Mouse (Mus musculus) liver, embryonic 15.5 days (tissue): ENCODE measurements around the gene Hirip3. TPM values are rescaled to one million over a fixed set of nuclear protein-coding genes. Genes with fewer than 3 reads are reported as not detected.

ENCODE experiments used
- ATAC-seq: fragments of 200-750 bp; cut with Nextera tagmentation; 2 replicates; pipeline ENCODE4 v1.8.0; 2017; ENCODE audit warnings: moderate number of reproducible peaks, mild to moderate bottlenecking, moderate library complexity; ENCODE audit not compliant: insufficient read depth
- H3K27ac ChIP-seq: fragments of 300-500 bp; sonication (generic); replicated peaks from 2 replicates; pipeline ENCODE4 v1.5.1; 2015; ENCODE audit warnings: mild to moderate bottlenecking, inconsistent platforms
- H3K27me3 ChIP-seq: fragments of 300-500 bp; sonication (generic); 2 replicates; pipeline ENCODE4 v1.6.1; 2015; ENCODE audit warnings: mild to moderate bottlenecking, inconsistent platforms
- H3K36me3 ChIP-seq: fragments of 300-500 bp; sonication (generic); replicated peaks from 2 replicates; pipeline ENCODE4 v1.6.1; 2015; ENCODE audit warnings: moderate library complexity, mild to moderate bottlenecking, inconsistent platforms
- H3K4me1 ChIP-seq: fragments of 300-500 bp; sonication (generic); replicated peaks from 2 replicates; pipeline ENCODE4 v1.6.1; 2015; ENCODE audit warnings: inconsistent platforms
- H3K4me2 ChIP-seq: fragments of 300-500 bp; sonication (generic); 2 replicates; pipeline ENCODE4 v1.6.1; 2015; ENCODE audit warnings: moderate library complexity, mild to moderate bottlenecking, inconsistent platforms
- H3K4me3 ChIP-seq: fragments of 300-500 bp; sonication (generic); replicated peaks from 2 replicates; pipeline ENCODE4 v1.5.1; 2015; ENCODE audit warnings: mild to moderate bottlenecking, inconsistent platforms
- H3K9ac ChIP-seq: fragments of 300-500 bp; sonication (generic); 2 replicates; pipeline ENCODE4 v1.6.1; 2015; ENCODE audit warnings: moderate library complexity, mild to moderate bottlenecking, inconsistent platforms
- H3K9me3 ChIP-seq: fragments of 300-500 bp; sonication (generic); replicated peaks from 2 replicates; pipeline ENCODE4 v1.6.1; 2016; ENCODE audit warnings: inconsistent platforms
- WGBS: fragments of 180-500 bp; shearing (Covaris S2); methylation state at CpG from one replicate; pipeline ENCODE4 v1.1.7; 2015; ENCODE audit warnings: mixed read lengths; ENCODE audit not compliant: insufficient replicate concordance; 5-methylcytosine and 5-hydroxymethylcytosine counted together
- polyA plus RNA-seq: library from polyadenylated mRNA; unstranded; fragments of >200 nt; fragmentation: Nextera tagmentation; extraction: Ambion mirVana; gene quantifications from 2 replicates; pipeline ENCODE4 v1.2.1, GENCODE M21; 2015

Gene Hirip3
- polyA plus RNA-seq, 1 experiment from 2014 or later: 8.6 TPM

DNA sequence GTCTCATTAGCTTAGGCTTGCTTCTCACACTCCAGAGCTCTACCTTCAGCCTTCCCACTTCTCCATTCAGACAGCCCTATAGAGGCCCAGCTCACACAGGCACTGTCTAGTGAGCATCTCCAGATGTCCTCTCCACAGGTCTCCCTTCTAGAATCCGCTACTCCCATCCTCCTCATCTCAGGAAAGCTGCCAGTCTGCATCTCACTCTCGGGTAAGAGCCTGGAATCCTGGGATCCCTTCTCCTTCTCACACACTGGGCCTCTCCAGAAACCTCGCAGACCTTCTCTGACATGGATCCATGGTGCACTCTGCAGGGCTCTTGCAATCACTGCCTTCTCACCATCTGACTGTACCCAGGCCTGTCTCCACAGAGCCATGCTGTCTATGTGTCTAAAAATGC, 6.1 kb upstream of the Hirip3 start:
- peaks cover 5% of the 10 kb centered on the region; the same call in 1 of the 2 replicates for H3K27me3 ChIP-seq
- peaks cover 85% of the 10 kb centered on the region for H3K36me3 ChIP-seq
- 75% methylated on average over 3 of the region's 3 CpGs for WGBS
- no peaks in the 10 kb centered on the region for H3K9me3 ChIP-seq
- no peak overlapping the region for H3K4me3 ChIP-seq
- no peak overlapping the region for H3K4me2 ChIP-seq
- H3K9ac ChIP-seq: no peak overlapping the region
- H3K27ac ChIP-seq: no peak overlapping the region
- peaks cover 9% of the 10 kb centered on the region for H3K4me1 ChIP-seq
- ATAC-seq: no peak

DNA sequence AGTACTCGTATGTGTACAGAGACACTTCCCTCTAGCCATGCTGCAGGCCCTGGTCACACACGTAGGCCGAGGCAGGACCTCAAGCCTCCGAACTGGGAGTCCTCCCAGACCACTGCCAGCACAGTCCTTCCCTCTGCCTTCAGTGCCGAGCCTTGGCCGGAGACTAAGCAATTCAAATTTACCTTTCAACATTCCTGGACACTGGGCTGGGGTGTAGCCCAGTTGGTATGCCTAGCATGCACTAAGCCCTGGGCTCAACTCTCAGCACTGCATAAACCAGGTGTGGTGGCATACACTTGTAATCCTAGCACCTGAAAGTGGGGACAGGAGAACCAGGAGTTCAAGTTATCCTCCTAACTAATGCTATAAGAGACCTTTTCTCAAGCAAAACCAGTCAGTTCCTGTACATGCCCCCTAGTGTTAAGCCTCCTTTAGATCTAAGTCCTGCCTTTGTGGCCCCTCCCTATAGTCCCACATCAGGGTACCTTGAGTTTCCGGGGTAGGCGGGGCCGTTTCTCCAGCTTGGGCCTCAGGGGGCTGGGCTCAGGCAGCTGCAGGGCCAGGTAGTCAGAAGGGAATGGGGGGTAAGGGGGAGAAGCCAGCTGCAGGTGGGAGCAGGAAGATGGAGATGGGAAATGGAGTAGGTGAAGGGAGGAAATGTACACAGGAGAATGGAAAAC, 4.9 kb upstream of the Hirip3 start:
- H3K36me3 ChIP-seq: peaks cover 82% of the 10 kb centered on the region
- ATAC-seq: no peak
- H3K4me3 ChIP-seq: no peak overlapping the region
- no peak overlapping the region for H3K9ac ChIP-seq
- no peaks in the 10 kb centered on the region for H3K9me3 ChIP-seq
- 76% methylated on average over 9 of the region's 9 CpGs for WGBS
- H3K27ac ChIP-seq: no peak overlapping the region
- H3K4me2 ChIP-seq: no peak overlapping the region
- peaks cover 18% of the 10 kb centered on the region for H3K4me1 ChIP-seq
- no peaks in the 10 kb centered on the region for H3K27me3 ChIP-seq

GRCm38 (mm10) chr7:126860987-126861386, 785 bp upstream of the Hirip3 start:
- Histone ChIP-seq H3K36me3 (peaks cover 64% of the 10 kb centered on the region), H3K9me3 (no peaks in the 10 kb centered on the region), H3K27ac (peak overlapping the region; percentile 65), H3K4me1 (peaks cover 44% of the 10 kb centered on the region), H3K27me3 (no peaks in the 10 kb centered on the region), H3K4me3 (peak overlapping the region; percentile 74), H3K4me2 (peak overlapping the region; percentile 97), H3K9ac (peak overlapping the region; percentile 75)
- 26% methylated on average over 5 of the region's 5 CpGs for WGBS
- no peak for ATAC-seq

DNA sequence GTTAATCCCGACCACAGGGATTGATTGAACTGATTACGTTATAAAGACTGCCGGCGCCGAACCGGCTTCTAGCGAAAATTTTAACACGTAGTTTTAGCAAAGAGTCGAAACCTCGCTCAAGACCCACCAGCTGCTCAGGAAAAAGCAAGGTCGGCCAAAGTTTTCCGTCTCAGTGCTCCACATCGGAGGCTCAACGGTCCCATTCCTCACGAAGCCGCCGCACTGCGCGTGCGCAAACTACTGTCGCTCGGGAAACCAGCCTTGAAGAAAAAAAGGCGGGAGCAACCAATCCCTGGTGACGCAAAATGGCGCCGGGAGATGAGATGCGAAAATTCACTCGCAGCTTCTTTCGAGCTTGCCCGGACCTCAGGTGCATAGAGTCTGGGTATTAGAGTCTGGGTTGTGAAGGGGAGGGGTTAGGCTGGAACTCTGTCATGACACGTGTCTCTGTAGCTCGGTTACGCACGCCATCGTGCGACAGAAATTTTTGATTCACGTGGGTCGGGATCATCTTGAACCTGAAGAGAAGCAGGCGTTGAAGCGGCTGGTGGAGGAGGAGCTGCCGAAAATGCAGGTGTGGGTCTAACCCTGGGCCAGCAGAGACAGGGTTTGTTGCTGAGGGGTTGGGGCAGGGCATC, 494 bp downstream of the Hirip3 start, which contains the start of gene Ino80e:
TSS of gene Ino80e (minus strand) at position 231 of the 638 bp plus-strand sequence.
- H3K27me3 ChIP-seq: no peaks in the 10 kb centered on the region
- peak within 1 kb of the TSS; percentile 74 for H3K4me3 ChIP-seq
- H3K9ac ChIP-seq: peak within 1 kb of the TSS; percentile 75
- under 1% methylated on average over 41 of the region's 41 CpGs for WGBS
- H3K4me2 ChIP-seq: peak within 1 kb of the TSS; percentile 97
- H3K4me1 ChIP-seq: peaks cover 44% of the 10 kb centered on the region
- peaks cover 64% of the 10 kb centered on the region for H3K36me3 ChIP-seq
- peak; percentile 79 for ATAC-seq
- H3K9me3 ChIP-seq: no peaks in the 10 kb centered on the region
- peak within 1 kb of the TSS; percentile 81 for H3K27ac ChIP-seq

DNA sequence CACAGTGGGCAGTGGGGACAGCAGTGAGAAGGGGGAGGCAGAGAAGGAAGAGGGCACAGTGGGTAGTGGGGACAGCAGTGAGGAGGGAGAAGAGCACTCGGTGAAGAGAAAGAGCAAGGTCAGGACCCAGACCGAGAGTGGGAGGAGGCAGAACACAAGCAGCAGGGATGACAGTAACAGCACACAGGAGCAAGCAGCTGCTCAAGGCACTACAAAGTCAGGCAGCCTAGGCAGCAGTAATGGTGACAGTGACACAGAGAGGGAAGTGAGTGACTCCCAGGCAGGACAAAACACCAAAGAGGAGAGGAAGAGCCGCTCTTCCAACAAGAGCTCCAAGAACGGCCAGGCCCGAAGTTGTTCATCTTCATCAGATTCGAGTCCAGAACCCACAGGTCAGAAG, 2.0 kb downstream of the Hirip3 start:
- H3K27me3 ChIP-seq: no peaks in the 10 kb centered on the region
- peak overlapping the region; percentile 97 for H3K4me2 ChIP-seq
- peaks cover 65% of the 10 kb centered on the region for H3K36me3 ChIP-seq
- ATAC-seq: no peak
- peak overlapping the region; percentile 75; the same call in 1 of the 2 replicates for H3K9ac ChIP-seq
- no peak overlapping the region for H3K27ac ChIP-seq
- no peaks in the 10 kb centered on the region for H3K9me3 ChIP-seq
- peak overlapping the region; percentile 74 for H3K4me3 ChIP-seq
- 74% methylated on average over 6 of the region's 6 CpGs for WGBS
- H3K4me1 ChIP-seq: peaks cover 44% of the 10 kb centered on the region

GRCm38 (mm10) chr7:126867534-126867933, 5.8 kb downstream of the Hirip3 start:
- Histone ChIP-seq H3K4me2 (no peak overlapping the region), H3K4me3 (no peak overlapping the region), H3K27me3 (no peaks in the 10 kb centered on the region), H3K9ac (no peak overlapping the region), H3K4me1 (peaks cover 23% of the 10 kb centered on the region), H3K36me3 (peaks cover 89% of the 10 kb centered on the region), H3K9me3 (no peaks in the 10 kb centered on the region), H3K27ac (no peak overlapping the region)
- 78% methylated on average over 2 of the region's 2 CpGs for WGBS
- no peak for ATAC-seq

DNA sequence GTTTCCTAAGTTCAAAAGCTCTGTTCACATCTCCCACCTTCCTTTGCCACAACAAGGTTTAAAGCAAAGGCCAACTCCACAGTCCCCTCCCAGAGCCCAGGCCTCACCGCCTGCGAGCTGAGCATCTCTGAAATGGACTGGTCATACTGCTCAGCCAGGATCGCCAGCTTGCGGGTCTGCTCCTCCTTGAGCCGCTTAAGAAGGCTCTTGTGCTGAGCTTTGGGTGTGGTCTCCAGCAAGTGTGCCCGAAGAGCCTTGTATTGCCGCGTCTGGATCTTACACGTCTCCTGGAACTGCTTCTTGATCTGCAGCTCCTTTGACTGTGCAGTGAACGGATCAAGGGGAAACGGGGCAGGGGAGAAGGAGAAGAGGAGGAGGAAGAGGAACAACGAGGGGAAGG, 6.2 kb downstream of the Hirip3 start:
- no peak overlapping the region for H3K4me2 ChIP-seq

DNA sequence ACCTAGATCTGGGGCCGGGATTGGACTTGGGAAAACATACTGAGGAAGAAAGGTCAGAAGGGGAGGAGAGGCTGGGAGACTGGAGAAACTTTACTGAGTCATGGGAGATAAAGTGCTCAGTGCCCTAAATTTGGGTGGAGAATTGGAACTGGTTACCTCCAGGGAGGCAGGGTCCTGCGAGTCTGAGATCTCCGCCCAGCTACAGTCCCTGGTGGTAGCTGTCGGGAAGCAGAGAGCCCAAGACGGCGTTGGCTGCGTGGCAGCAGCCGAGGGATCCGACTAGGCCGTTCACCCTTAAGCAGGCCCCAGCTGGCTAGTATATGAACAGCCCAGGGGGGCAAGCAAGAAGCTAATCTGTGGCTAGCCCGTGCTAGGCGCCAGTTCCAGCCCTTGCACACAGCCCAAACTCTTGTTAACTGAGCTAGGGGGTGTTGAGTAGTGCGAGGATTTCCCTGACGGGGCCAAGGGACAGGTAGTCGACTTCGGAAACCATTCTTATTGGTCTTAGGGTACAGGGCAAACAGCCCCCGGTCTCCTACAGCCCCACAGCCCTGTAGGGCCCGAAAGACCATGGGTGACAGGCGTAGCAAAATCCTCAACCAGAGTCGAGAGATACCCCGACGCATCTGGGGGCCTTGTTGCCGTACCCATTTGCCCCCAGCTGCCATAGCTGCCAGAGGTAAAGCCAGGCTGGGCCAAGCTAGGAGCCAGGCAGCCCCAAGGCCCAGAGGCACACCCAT, 8.2 kb downstream of the Hirip3 start:
- Histone ChIP-seq H3K4me1 (no peaks in the 10 kb centered on the region; the same call in 1 of the 2 replicates), H3K4me2 (no peak overlapping the region), H3K36me3 (peaks cover 100% of the 10 kb centered on the region), H3K27me3 (no peaks in the 10 kb centered on the region), H3K27ac (no peak overlapping the region), H3K9me3 (no peaks in the 10 kb centered on the region), H3K9ac (no peak overlapping the region), H3K4me3 (no peak overlapping the region)
- no peak; the same call in 1 of the 2 replicates for ATAC-seq
- WGBS: 88% methylated on average over 23 of the region's 23 CpGs

More for the DNA sequence above, 6.2 kb downstream of the Hirip3 start:
- H3K27ac ChIP-seq: no peak overlapping the region
- WGBS: 77% methylated on average over 12 of the region's 12 CpGs
- H3K4me3 ChIP-seq: no peak overlapping the region
- peaks cover 93% of the 10 kb centered on the region for H3K36me3 ChIP-seq
- ATAC-seq: no peak
- H3K9ac ChIP-seq: no peak overlapping the region
- H3K4me1 ChIP-seq: peaks cover 18% of the 10 kb centered on the region
- no peaks in the 10 kb centered on the region for H3K27me3 ChIP-seq
- H3K9me3 ChIP-seq: no peaks in the 10 kb centered on the region

GRCm38 (mm10) chr7:126870520-126870891, 8.7 kb downstream of the Hirip3 start:
- Histone ChIP-seq H3K4me1 (peaks cover under 1% of the 10 kb centered on the region; the same call in 1 of the 2 replicates), H3K4me3 (no peak overlapping the region), H3K4me2 (no peak overlapping the region), H3K27me3 (no peaks in the 10 kb centered on the region), H3K27ac (no peak overlapping the region), H3K36me3 (peaks cover 100% of the 10 kb centered on the region), H3K9ac (no peak overlapping the region), H3K9me3 (no peaks in the 10 kb centered on the region)
- no peak for ATAC-seq
- 81% methylated on average over 2 of the region's 2 CpGs for WGBS

- Histone ChIP-seq H3K4me3 (no peak overlapping the region), H3K36me3 (peaks cover 85% of the 10 kb centered on the region), H3K27me3 (no peaks in the 10 kb centered on the region), H3K4me2 (no peak overlapping the region), H3K9me3 (no peaks in the 10 kb centered on the region), H3K27ac (no peak overlapping the region), H3K4me1 (peaks cover 26% of the 10 kb centered on the region), H3K9ac (no peak overlapping the region)
- 94% methylated on average over 1 of the region's 1 CpGs for WGBS
- ATAC-seq: no peak
Observed at GRCm38 (mm10) chr7:126877239-126877638, 15.5 kb downstream of the Hirip3 start.

- peak overlapping the region; percentile 91 for H3K4me2 ChIP-seq
- H3K36me3 ChIP-seq: peaks cover 47% of the 10 kb centered on the region
- 37% methylated on average over 6 of the region's 6 CpGs for WGBS
- no peak overlapping the region for H3K4me3 ChIP-seq
- H3K27ac ChIP-seq: no peak overlapping the region
- H3K27me3 ChIP-seq: no peaks in the 10 kb centered on the region
- no peak for ATAC-seq
- H3K9me3 ChIP-seq: no peaks in the 10 kb centered on the region
- H3K4me1 ChIP-seq: peaks cover 49% of the 10 kb centered on the region
- H3K9ac ChIP-seq: no peak overlapping the region
Observed at GRCm38 (mm10) chr7:126881040-126881439, 19.3 kb downstream of the Hirip3 start.
